Mouse (Mus musculus) lung, postnatal 0 days (tissue): ENCODE results near the gene Gm20388.

Source experiments
- CTCF ChIP-seq: IDR thresholded peaks from 2 replicates; pipeline ENCODE4 v1.5.1; 2016; ENCODE audit warnings: antibody characterized with exemption, mild to moderate bottlenecking
- EP300 ChIP-seq: IDR thresholded peaks from 2 replicates; pipeline ENCODE4 v1.6.1; 2016; ENCODE audit warnings: antibody characterized with exemption, mild to moderate bottlenecking, control low read depth

DNA sequence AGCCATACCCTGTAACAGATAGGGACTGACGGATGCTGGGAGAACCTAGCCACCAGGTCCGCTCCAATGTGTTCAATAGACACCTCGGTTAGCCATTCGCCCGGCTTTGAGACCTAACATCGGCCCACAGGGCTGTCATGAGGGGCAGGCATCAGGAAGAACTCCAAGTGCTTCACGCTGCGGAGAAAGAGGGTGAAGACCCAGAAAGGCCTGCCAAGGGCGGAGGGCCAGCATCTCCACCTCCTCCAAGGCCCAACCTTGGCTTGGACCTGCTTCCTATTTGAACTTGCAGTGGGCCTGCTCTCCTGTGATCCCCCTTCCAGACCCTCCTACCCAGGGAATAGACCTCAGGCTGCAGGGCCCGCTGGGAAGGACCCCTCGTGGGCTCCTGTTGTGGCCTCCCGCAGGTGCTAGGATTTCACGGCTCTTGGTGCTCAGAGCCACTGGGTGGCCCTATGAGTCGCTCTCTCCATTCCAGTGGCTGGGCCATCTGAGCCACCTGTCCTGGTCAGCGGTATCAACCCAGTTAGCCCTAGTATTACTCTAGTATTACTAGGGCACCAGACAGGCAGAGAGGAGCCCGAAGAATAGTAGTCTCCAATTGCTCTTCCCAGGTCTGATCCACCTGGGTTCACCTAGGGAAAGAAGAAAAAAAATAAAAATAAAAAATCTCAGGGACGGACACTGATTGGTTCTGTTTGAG is 279.6 kb downstream of the Gm20388 start:
- TF ChIP-seq CTCF, result no peak
- TF ChIP-seq EP300, result no peak
